Mouse (Mus musculus): ENCODE measurements around the gene Casp3.

Casp3 gene

GRCm38 (mm10) chr8:46606930-46607329 lies 10.2 kb upstream of the Casp3 start:
- no peak for DNase-seq (ENCODE audit: low spot score in 2 of 2)

GRCm38 (mm10) chr8:46611557-46611956 lies 5.5 kb upstream of the Casp3 start:
- no peak for DNase-seq (ENCODE audit: low spot score in 2 of 2)

GRCm38 (mm10) chr8:46612913-46613312 lies 4.2 kb upstream of the Casp3 start:
- no peak for DNase-seq (ENCODE audit: low spot score in 2 of 2)

GRCm38 (mm10) chr8:46613377-46613776 lies 3.7 kb upstream of the Casp3 start:
- DNase-seq (ENCODE audit: low spot score in 2 of 2), result no peak

- no peak for DNase-seq (ENCODE audit: low spot score in 2 of 2)
These were observed 1.2 kb upstream of the Casp3 start for GRCm38 (mm10) chr8:46615936-46616335.

GRCm38 (mm10) chr8:46617690-46618620 lies 864 bp downstream of the Casp3 start:
- peak in 1 of 2 experiments; percentile 24 for DNase-seq (ENCODE audit: low spot score in 2 of 2)

GRCm38 (mm10) chr8:46618639-46619320 lies 1.7 kb downstream of the Casp3 start:
- DNase-seq (ENCODE audit: low spot score in 2 of 2), result no peak

- DNase-seq (ENCODE audit: low spot score in 2 of 2), result no peak
These were observed 5.6 kb downstream of the Casp3 start for GRCm38 (mm10) chr8:46622446-46623270.

- no peak for DNase-seq (ENCODE audit: low spot score in 2 of 2)
These were observed 8.1 kb downstream of the Casp3 start for GRCm38 (mm10) chr8:46625166-46625565.

GRCm38 (mm10) chr8:46626642-46627041 lies 9.6 kb downstream of the Casp3 start:
- no peak for DNase-seq (ENCODE audit: low spot score in 2 of 2)

GRCm38 (mm10) chr8:46627881-46628280 lies 10.8 kb downstream of the Casp3 start:
- DNase-seq (ENCODE audit: low spot score in 2 of 2), result no peak

- no peak for DNase-seq (ENCODE audit: low spot score in 2 of 2)
These were observed 11.6 kb downstream of the Casp3 start for GRCm38 (mm10) chr8:46628645-46629044.

GRCm38 (mm10) chr8:46630422-46630821 lies 13.3 kb downstream of the Casp3 start:
- DNase-seq (ENCODE audit: low spot score in 2 of 2), result no peak

GRCm38 (mm10) chr8:46630932-46631331 lies 13.8 kb downstream of the Casp3 start:
- no peak for DNase-seq (ENCODE audit: low spot score in 2 of 2)

- peak; percentile 48 to 51 for DNase-seq (ENCODE audit: low spot score in 2 of 2)
These were observed 22.0 kb downstream of the Casp3 start for GRCm38 (mm10) chr8:46639010-46639571.

GRCm38 (mm10) chr8:46639852-46640251 lies 22.8 kb downstream of the Casp3 start:
- no peak for DNase-seq (ENCODE audit: low spot score in 2 of 2)

- DNase-seq (ENCODE audit: low spot score in 2 of 2), result no peak
These were observed 24.2 kb downstream of the Casp3 start for GRCm38 (mm10) chr8:46641272-46641671.

GRCm38 (mm10) chr8:46648421-46648820 lies 31.3 kb downstream of the Casp3 start:
- DNase-seq (ENCODE audit: low spot score in 2 of 2), result no peak

- no peak for DNase-seq (ENCODE audit: low spot score in 2 of 2)
These were observed 34.8 kb downstream of the Casp3 start for GRCm38 (mm10) chr8:46651872-46652271.

GRCm38 (mm10) chr8:46655919-46656318 lies 38.8 kb downstream of the Casp3 start:
- no peak for DNase-seq (ENCODE audit: low spot score in 2 of 2)

GRCm38 (mm10) chr8:46671496-46671895 lies 54.4 kb downstream of the Casp3 start:
- DNase-seq (ENCODE audit: low spot score in 2 of 2), result peak; percentile 42 to 68
